Mouse (Mus musculus) gastrocnemius, postnatal 36 days (tissue): Measurements from ENCODE around the gene Ptprm. TPM values are rescaled to one million over a fixed set of nuclear protein-coding genes. Genes with fewer than 3 reads are reported as not detected.

Source experiments
- DNase-seq, 2 experiments: peaks; one replicate each; pipeline ENCODE4 v3.0.0; 2022
- intact Hi-C: fragments of 180-260 bp; cut with DNase I; formaldehyde crosslinking; loops from one replicate; pipeline ENCODE4 v1.15.1; 2025
- total RNA-seq, 2 experiments: library from RNA; stranded (reverse); gene quantifications; 2 replicates each; pipeline ENCODE4 v1.2.3; 2021

Ptprm gene
- total RNA-seq, 2 experiments from 2014 or later: 19.9 to 22.4 TPM

DNA sequence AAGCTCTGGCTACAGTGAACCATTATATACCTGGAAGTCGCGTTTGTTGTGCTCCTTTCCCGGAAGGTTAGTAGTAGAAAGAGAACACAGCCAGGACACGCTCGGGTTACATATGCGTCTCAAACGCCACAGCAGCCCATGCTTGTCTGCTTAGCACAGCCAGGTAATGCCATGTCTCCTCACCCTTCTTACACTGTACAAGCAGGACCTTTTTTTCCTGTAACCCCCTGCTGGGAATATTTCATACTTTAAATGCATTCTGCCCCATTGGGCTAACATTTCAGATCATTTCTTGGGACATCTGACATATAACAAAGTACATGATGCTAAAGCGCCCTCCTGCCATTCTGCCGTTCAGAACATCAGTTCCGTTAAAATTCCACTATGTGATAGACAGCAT, 540.9 kb downstream of the Ptprm start:
- intact Hi-C loops: no loop called here
- no peak for DNase-seq

- intact Hi-C loops: no loop called here
- DNase-seq: no peak
Observed at GRCm38 (mm10) chr17:66809786-66810185, 544.5 kb downstream of the Ptprm start.

DNA sequence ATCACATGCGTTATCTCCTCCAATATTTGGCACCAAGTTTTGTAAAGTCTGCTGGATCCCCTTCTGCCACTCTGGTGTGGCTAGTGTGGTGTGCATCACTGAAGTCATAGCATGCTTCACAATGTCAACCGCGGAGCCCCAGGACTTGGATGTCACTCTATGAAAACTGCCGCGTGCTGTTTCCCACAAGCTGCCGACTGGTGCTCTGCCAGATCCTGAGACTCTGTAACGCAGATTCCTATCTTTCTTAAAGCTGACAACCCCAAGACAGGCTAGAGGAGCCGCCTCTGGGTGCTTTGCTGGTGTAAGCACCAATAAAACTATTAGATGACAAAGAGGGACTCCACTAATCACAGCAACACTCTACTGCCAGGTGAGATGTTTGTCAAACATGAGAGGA, 546.1 kb downstream of the Ptprm start:
- intact Hi-C loops: no loop called here
- no peak for DNase-seq

DNA sequence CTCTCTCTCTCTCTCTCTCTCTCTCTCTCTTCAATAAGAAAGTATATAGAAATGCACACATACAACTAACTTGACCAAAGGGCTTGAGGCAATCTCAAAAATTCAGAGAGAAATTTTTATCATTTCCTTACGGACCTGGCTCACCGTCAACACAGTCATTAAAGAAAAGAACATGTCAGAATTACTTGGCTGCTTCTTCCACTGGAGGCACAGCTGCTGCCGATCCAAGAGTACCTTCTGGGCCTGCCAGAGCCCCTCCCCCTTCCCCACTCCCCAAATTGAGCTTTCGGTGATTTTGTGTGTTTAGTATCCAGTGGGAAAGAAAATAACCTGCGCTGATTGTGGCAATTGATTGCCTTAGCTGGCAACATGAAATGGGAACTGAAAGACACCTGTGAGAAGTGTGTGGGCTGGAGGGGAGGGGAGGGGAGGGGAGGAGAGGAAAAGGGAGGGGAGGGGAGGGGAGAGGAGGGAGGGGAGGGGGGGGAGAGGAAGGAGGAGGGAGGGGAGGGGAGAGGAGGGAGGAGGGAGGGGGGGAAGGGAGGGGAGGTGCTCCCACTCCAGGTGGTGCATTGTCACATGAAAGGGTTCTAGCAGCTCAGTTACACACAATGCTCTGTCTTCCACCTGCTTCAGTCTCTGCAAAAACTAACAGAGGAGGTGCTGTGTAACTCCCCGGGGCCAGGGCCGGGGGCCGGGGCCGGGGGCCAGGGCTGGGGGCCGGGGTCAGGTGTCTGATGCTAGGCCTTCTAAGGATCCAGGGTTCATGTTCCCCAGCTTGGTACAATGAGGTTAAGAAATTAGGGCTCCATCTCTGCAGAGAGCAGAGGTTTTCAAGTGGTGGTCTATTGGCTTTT, 552.2 kb downstream of the Ptprm start:
- no peak for DNase-seq
- intact Hi-C loops: no loop called here

DNA sequence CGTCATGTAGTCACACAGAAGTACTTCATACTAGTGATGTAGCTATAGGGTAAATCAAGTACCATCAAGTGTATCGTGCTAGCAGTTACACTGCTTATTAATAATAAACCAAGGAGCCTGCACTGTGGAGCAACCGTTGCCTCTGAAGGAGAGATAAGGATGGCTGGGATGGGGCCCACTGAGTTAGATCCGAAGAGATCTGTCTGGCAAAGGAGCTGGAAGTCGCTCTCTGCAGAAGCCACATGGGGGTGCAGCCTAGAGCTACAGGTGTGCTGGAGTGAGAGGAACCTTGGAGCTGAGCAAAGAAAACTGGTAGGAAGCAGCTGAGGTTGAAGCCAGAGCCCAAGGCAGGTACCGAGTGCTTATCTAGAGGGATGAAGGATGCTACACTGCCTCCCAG, 554.0 kb downstream of the Ptprm start:
- no peak for DNase-seq
- intact Hi-C loops: no loop called here

DNA sequence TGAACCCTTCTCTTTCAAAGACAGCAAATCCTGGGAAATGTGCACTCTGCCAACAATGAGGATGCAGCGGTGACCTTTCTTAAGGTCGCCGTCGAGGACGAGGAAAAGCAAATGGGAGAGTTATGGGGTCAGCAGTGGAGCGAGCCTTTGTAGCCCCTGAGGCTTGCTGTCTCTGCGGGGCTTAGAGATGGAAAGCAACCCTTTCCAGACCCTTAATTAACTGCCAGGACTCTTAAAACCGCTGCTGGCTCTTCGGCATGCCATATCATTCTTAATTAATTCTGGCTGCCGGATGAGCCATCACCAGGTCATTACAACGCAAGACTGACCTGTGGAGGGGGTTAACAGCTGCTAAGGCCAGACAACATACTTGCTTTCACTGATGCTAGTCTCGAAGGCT, 568.1 kb downstream of the Ptprm start:
- intact Hi-C loops: no loop called here
- no peak for DNase-seq

DNA sequence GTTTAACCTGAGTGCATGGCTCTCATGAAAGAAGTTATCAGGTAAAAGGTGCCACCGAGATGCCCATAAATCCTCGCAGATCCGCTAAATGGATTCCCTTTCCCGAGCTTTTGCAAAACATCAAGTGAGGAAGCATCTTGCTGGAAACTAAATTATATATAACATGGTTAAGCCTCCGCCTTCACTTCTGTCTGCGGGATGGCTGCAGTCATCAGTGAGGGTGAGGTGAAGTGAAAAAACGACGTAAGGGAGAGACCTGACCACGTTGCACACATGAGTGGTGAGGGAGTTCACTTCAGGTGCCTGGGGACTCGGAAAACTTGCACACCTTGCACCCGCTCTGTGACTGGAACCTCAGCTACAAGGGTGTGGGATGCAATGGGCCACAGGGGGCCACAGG, 568.7 kb downstream of the Ptprm start:
- DNase-seq: no peak
- intact Hi-C loops: no loop called here

DNA sequence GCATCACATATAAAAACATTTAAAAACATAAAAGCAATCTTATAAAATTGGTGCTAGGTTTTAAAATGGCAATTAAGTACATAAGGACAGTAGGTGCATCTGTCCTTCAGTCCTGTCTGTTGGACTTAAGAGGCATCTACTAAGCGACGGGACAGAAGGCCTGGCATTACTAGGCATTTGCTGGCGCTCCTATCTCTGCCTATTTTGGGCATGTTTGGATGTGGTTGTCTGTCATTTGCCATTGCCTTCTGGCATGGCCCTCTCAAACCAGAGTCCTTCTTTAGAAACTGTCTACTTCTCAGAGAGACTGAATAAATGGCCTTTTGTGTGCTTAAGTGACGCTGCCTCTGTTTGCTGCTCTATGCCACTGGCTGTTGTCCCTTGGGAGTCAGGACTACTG, 570.7 kb downstream of the Ptprm start:
- intact Hi-C loops: no loop called here
- no peak for DNase-seq

GRCm38 (mm10) chr17:66783075-66783492, 571.2 kb downstream of the Ptprm start:
- no peak for DNase-seq
- intact Hi-C loops: no loop called here

DNA sequence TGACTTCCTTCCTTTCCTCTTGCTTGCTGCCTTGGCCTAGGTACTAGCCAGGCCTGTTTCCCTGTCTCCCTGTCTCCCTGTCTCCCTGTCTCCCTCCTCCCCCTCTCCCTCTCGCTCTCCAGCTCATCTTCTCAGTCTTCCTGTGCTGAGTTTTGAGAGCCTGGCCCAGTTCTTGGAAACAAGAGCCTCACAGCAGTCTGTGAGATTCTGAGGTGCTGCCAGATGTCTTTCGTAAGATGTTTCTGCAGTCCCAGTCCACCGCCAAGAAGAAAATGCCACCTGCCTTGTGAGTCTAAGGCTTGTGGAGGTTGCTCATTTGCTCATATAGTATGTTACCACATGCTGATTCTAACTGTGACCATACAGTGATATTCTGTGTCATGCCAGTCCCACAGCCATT, 572.3 kb downstream of the Ptprm start:
- intact Hi-C loops: no loop called here
- peak in 1 of 2 experiments; percentile 18 for DNase-seq

GRCm38 (mm10) chr17:66779026-66779425, 575.2 kb downstream of the Ptprm start:
- intact Hi-C loops: no loop called here
- no peak for DNase-seq

DNA sequence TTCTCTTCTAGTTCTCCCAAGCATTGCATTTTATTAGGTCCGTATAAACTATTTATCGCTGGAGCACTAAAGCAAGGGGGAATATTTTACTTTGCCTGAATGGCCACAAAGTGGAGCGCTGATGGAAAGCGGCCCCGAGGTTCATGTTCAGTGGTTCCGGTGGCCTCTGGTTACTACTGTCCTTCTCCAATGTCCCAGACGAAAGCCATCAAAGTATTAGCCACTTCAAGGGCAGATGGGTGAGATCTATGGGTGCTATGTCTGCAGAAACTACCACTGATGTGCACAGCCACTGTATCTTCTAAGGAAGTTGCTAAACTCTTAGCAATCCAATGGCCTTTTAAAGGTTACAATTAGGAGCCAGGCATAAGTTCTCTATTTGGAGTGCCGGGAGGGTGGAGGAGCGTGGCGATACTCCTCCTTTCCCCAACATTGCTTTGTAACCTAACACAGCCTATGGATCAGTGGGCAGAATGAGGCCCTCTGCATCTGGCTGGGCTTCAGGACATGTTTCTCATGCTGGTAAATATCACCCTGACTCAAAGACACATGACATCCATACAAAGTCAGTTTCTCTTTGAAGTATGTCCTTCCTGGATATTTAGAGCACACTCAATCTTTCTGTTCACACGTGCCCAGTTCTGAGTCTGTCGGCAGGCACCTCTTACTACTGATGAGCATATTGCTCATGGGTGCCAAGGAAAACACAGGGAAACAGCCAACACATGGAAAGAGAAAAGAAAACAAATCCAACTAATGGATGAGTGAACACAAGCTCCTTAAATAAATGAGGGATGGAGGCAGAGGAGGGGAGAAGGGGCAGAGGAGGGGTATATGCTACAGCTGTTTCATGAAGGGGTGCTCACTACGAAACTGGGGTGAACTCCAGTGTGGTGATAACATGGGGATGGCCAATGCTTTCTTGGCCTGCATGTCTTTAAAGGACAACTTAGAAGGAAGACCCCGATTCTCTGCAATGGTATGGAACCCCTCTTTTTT, 584.6 kb downstream of the Ptprm start:
- intact Hi-C loops: no loop called here
- DNase-seq: no peak

DNA sequence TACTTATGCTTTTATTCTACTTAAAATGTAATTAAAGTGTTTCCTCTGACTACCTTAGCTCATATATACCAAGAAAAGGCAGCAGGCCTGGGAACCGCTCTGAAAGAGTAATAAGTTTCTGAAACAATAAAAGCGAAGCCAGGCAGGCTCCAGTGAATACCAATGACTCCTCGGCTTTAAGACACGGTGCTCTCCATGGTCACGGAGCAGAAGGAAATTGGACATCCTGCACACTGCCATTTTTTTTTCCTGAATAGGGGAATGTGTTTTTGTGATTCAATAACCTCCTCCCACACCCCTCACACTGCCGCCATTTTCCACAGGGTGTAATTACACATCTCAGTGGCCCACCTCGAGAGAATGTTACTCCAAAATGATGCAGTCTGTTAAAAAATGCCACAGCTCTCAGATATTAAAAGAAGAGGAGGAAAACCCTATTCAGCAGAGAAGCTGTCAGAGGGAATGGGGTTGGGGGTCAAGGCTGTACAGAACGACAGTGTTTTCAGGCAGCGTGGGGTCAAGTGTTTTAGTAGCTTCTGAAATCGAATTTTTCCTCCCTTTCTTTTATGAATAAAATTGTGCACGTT, 585.5 kb downstream of the Ptprm start:
- intact Hi-C loops: no loop called here
- DNase-seq: no peak

DNA sequence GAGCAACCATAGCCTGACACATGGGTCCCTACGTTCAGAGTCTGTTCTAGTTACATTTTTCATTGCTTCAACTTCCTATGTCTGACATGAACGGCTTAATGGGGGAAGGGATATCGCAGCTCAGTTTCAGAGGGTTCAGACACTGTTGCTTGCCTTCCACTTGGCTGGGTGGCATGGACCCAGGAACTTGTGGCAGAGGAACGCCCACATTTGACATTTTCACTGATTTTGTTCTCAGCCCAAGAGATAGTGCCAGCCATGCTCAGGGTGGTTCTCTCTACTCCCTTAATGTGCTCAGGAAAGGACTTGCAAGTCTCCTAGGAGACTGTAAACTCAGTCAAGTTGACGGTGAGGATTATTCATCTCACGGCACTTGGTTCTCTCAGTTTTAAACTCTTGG, 588.1 kb downstream of the Ptprm start:
- intact Hi-C loops: no loop called here
- DNase-seq: no peak

- DNase-seq: no peak
- intact Hi-C loops: no loop called here
Observed at GRCm38 (mm10) chr17:66764435-66764834, 589.8 kb downstream of the Ptprm start.

- intact Hi-C loops: no loop called here
- DNase-seq: no peak
Observed at GRCm38 (mm10) chr17:66762716-66763115, 591.5 kb downstream of the Ptprm start.

DNA sequence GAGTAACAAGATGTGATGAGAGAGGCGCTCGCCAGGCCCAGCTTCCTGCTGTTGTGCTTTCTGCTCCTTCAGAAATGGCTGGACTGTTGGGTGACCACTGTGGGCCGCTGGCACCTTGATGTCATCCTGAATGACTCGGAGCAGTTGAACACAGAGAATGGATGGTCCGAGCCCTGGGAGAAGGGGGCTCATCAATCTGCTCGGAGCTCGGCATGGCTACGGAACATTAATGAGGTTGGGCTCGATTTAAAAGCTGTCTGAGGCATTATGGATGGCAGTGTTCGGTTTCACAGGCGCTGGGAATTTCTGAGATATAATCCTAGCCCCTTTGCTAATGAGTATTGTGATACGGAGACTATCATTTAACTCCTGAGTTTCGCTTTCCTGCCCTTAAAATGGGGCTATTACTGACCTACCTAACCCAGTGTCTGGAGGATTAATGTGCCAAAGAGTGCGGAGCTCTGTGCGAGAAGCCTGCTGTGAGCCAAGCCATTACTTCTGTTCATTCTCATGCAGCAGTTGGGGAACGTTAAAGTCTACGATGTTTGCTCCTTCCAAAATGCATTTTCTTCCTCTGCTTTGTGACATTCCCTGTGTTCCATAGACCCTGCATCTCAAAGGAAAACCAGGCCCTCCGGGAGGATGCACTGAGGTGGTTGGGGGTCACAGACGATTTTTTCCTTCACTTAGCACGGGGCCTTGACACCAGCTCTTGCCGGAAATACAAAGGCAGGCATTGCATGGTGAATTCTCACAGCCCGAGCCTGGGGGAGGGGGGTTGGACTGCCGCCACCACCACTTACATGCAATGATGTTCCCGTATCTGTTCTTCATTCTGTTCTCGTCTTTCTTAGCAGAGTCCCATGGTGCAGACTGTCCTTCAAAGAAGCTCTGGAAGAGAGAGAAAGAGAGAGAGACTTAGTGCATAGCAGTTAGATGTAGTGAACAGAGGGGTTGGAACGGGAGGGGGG, 592.6 kb downstream of the Ptprm start:
- intact Hi-C loops: no loop called here
- DNase-seq: no peak

- intact Hi-C loops: loop anchor here (5.0 to 10.0 kb wide), 2 partner anchors 75 to 182 kb away; no protein-coding TSS in a partner anchor
Observed at GRCm38 (mm10) chr17:66757025-66757511, 597.2 kb downstream of the Ptprm start.

DNA sequence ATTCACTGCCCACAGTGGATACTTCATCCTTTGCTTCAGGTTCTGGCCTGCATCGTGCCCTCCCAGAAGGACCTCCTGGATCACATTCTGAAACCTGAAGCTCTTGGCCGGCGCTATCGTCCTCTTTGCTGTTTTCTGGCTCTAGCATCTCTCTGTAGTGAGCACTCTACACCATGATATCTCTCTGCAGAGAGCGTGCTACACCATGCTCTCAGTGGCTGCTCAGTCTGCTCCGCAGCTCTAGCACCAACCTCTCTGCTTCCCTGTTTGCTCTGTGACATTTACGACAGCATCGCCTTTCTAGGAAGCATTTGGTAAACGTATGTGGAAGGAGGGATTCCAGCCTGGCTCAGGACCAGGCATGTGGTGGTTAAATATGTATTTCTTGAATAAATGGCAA, 597.8 kb downstream of the Ptprm start:
- no peak for DNase-seq
- intact Hi-C loops: loop anchor here (5.0 to 10.0 kb wide), 2 partner anchors 74 to 182 kb away; no protein-coding TSS in a partner anchor

More at GRCm38 (mm10) chr17:66757025-66757511, 597.2 kb downstream of the Ptprm start:
- no peak for DNase-seq
